Mouse (Mus musculus): ENCODE results near the gene Otop2.

DNA sequence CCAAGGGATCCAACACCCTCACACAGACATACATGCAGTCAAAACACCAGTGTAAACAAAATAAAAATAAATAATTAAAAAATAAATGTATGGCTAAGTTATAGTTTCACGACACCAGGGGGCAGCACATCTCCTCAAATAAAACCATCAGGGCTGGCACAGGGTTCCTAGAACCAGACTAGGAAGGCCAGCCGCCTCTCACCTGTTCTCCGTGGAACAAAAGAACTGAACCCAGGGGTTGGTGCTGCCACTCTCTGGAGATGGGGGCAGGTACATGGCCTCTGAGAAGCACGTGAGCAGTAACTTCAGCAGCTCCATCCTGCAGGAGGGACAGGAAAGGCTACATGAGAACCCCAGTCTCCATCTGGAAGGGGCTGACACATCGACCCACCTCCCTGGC is 51.5 kb downstream of the Otop2 start:
- TF ChIP-seq CTCF (IDR thresholded peaks at IDR 0.05; ENCODE audit: borderline replicate concordance, insufficient read depth, low read length), result no peak
- no peak for TF ChIP-seq POLR2A (IDR thresholded peaks at IDR 0.05; ENCODE audit: low read depth, low read length)
